Mouse (Mus musculus) limb, embryonic 14.5 days (tissue): ENCODE data around the gene Creld1. TPM values are rescaled to one million over a fixed set of nuclear protein-coding genes. Genes with fewer than 3 reads are reported as not detected.
A peak's percentile ranks its signal among the peaks of the same experiment; 100 is the strongest.

Experiments used
- ATAC-seq: fragments of 200-750 bp; cut with Nextera tagmentation; 2 replicates; pipeline ENCODE4 v1.8.0; 2017; ENCODE audit warnings: low read depth, moderate number of reproducible peaks, moderate TSS enrichment; ENCODE audit not compliant: low FRiP score
- DNase-seq: peaks from one replicate; pipeline ENCODE4 v3.0.0-alpha.2; 2015; ENCODE audit warnings: low spot score
- H3K27ac ChIP-seq: fragments of 300-500 bp; sonication (generic); replicated peaks from 2 replicates; pipeline ENCODE4 v1.5.1; 2014; ENCODE audit warnings: low read depth, mild to moderate bottlenecking, low read length, moderate library complexity, mixed read lengths
- H3K27me3 ChIP-seq: fragments of 300-500 bp; sonication (generic); 2 replicates; pipeline ENCODE4 v1.6.1; 2014; ENCODE audit warnings: low read length, mixed read lengths; ENCODE audit not compliant: control insufficient read depth, insufficient read depth
- H3K36me3 ChIP-seq: fragments of 300-500 bp; sonication (generic); 2 replicates; pipeline ENCODE4 v1.6.1; 2014; ENCODE audit warnings: mild to moderate bottlenecking, low read length, moderate library complexity, mixed read lengths; ENCODE audit not compliant: control insufficient read depth, insufficient read depth
- H3K4me1 ChIP-seq: fragments of 300-500 bp; sonication (generic); 2 replicates; pipeline ENCODE4 v1.6.1; 2014; ENCODE audit warnings: antibody characterized with exemption, low read length, mixed read lengths; ENCODE audit not compliant: control insufficient read depth, insufficient read depth
- H3K4me2 ChIP-seq: fragments of 300-500 bp; sonication (generic); replicated peaks from 2 replicates; pipeline ENCODE4 v1.6.1; 2014; ENCODE audit warnings: low read depth, mild to moderate bottlenecking, low read length, moderate library complexity; ENCODE audit not compliant: severe bottlenecking
- H3K4me3 ChIP-seq: fragments of 300-500 bp; sonication (generic); replicated peaks from 2 replicates; pipeline ENCODE4 v1.5.1; 2014; ENCODE audit warnings: low read length
- H3K9ac ChIP-seq: fragments of 300-500 bp; sonication (generic); 2 replicates; pipeline ENCODE4 v1.6.1; 2014; ENCODE audit warnings: mild to moderate bottlenecking, low read depth, low read length, moderate library complexity; ENCODE audit not compliant: severe bottlenecking
- H3K9me3 ChIP-seq: fragments of 300-500 bp; sonication (generic); 2 replicates; pipeline ENCODE4 v1.6.1; 2016; ENCODE audit warnings: low read length; ENCODE audit not compliant: control insufficient read depth
- POLR2A ChIP-seq: fragments of 200-500 bp; IDR thresholded peaks from 2 replicates; pipeline ENCODE4 v1.8.0; 2012; ENCODE audit warnings: inconsistent platforms, mild to moderate bottlenecking, moderate library complexity, borderline replicate concordance; ENCODE audit not compliant: insufficient read depth, insufficient read length; ENCODE audit errors: extremely low read depth
- WGBS: fragments of 180-500 bp; shearing (Covaris S2); extraction: QIAGEN DNeasy Blood & Tissue Kit; methylation state at CpG from one replicate; pipeline ENCODE4 v1.1.7; 2014; 5-methylcytosine and 5-hydroxymethylcytosine counted together
- polyA plus RNA-seq, 2 experiments: library from polyadenylated mRNA; depleted of rRNA in 1 of 2; stranded (reverse) in 1 of 2; unstranded in 1 of 2; fragments of >200 nt; fragmentation: Nextera tagmentation in 1 of 2; extraction: Ambion mirVana in 1 of 2; gene quantifications; 2 replicates each; pipeline versions ENCODE4 v1.2.1 to v1.2.3; 2012 to 2014

Gene Creld1
- polyA plus RNA-seq, 2 experiments = 15.9 to 16.1 TPM

GRCm38 (mm10) chr6:113495071-113495675, 12.1 kb downstream of the Creld1 start:
- no peak for ATAC-seq
- peaks cover 19% of the 10 kb centered on the region; the same call in 1 of the 2 replicates for H3K27me3 ChIP-seq
- H3K4me3 ChIP-seq = peak overlapping the region; percentile 43
- H3K4me2 ChIP-seq = peak overlapping the region; percentile 65
- no peaks in the 10 kb centered on the region; the same call in 1 of the 2 replicates for H3K4me1 ChIP-seq
- no peak for TF ChIP-seq POLR2A
- no peaks in the 10 kb centered on the region for H3K36me3 ChIP-seq
- no peak for DNase-seq
- no peak overlapping the region for H3K27ac ChIP-seq
- 43% methylated on average over 28 of the region's 28 CpGs for WGBS
- no peaks in the 10 kb centered on the region for H3K9me3 ChIP-seq
- peak overlapping the region; percentile 56; the same call in 1 of the 2 replicates for H3K9ac ChIP-seq

GRCm38 (mm10) chr6:113499346-113499745, 16.2 kb downstream of the Creld1 start:
- Histone ChIP-seq H3K36me3 (no peaks in the 10 kb centered on the region), H3K9ac (no peak overlapping the region), H3K4me2 (no peak overlapping the region), H3K27me3 (peaks cover 24% of the 10 kb centered on the region; the same call in 1 of the 2 replicates), H3K4me3 (no peak overlapping the region), H3K27ac (no peak overlapping the region), H3K4me1 (no peaks in the 10 kb centered on the region; the same call in 1 of the 2 replicates), H3K9me3 (no peaks in the 10 kb centered on the region)
- no peak for DNase-seq
- ATAC-seq = no peak
- no peak for TF ChIP-seq POLR2A
- WGBS = 79% methylated on average over 6 of the region's 6 CpGs

- DNase-seq = no peak
- no peak for TF ChIP-seq POLR2A
- no peaks in the 10 kb centered on the region for H3K9me3 ChIP-seq
- H3K36me3 ChIP-seq = no peaks in the 10 kb centered on the region
- H3K4me3 ChIP-seq = peak within 1 kb of the TSS; percentile 31
- peak; percentile 47; the same call in 1 of the 2 replicates for ATAC-seq
- peak within 1 kb of the TSS; percentile 46 for H3K4me2 ChIP-seq
- no peaks in the 10 kb centered on the region for H3K4me1 ChIP-seq
- H3K27ac ChIP-seq = no peak within 1 kb of the TSS
- 3% methylated on average over 32 of the region's 32 CpGs for WGBS
- H3K9ac ChIP-seq = peak within 1 kb of the TSS; percentile 40
- peaks cover 11% of the 10 kb centered on the region; the same call in 1 of the 2 replicates for H3K27me3 ChIP-seq
These were observed 18.4 kb downstream of the Creld1 start, which contains the start of gene Prrt3 for GRCm38 (mm10) chr6:113501388-113502084. Gene Prrt3 (minus strand): TSS chr6:113501931.

GRCm38 (mm10) chr6:113502801-113503200, 19.7 kb downstream of the Creld1 start:
- Histone ChIP-seq H3K9ac (no peak overlapping the region), H3K27ac (no peak overlapping the region), H3K36me3 (no peaks in the 10 kb centered on the region), H3K4me1 (no peaks in the 10 kb centered on the region), H3K9me3 (no peaks in the 10 kb centered on the region), H3K27me3 (peaks cover 11% of the 10 kb centered on the region; the same call in 1 of the 2 replicates), H3K4me2 (no peak overlapping the region), H3K4me3 (no peak overlapping the region)
- DNase-seq (no peak), ATAC-seq (no peak)
- 83% methylated on average over 2 of the region's 2 CpGs for WGBS
- no peak for TF ChIP-seq POLR2A

GRCm38 (mm10) chr6:113505689-113506088, 22.6 kb downstream of the Creld1 start:
- H3K27me3 ChIP-seq = peaks cover 11% of the 10 kb centered on the region; the same call in 1 of the 2 replicates
- no peak overlapping the region for H3K4me2 ChIP-seq
- no peak for TF ChIP-seq POLR2A
- H3K27ac ChIP-seq = no peak overlapping the region
- no peak overlapping the region for H3K9ac ChIP-seq
- no peaks in the 10 kb centered on the region for H3K4me1 ChIP-seq
- no peaks in the 10 kb centered on the region for H3K36me3 ChIP-seq
- DNase-seq (no peak), ATAC-seq (no peak)
- WGBS = 85% methylated on average over 1 of the region's 1 CpGs
- no peak overlapping the region for H3K4me3 ChIP-seq
- no peaks in the 10 kb centered on the region for H3K9me3 ChIP-seq
